Mouse (Mus musculus) left cerebral cortex, adult 11 months (tissue): ENCODE data around the gene Gpx4.

Experiments used
- DNase-seq: peaks from one replicate; pipeline ENCODE4 v3.0.0; 2022; ENCODE audit warnings: low spot score

Gene Gpx4

DNA sequence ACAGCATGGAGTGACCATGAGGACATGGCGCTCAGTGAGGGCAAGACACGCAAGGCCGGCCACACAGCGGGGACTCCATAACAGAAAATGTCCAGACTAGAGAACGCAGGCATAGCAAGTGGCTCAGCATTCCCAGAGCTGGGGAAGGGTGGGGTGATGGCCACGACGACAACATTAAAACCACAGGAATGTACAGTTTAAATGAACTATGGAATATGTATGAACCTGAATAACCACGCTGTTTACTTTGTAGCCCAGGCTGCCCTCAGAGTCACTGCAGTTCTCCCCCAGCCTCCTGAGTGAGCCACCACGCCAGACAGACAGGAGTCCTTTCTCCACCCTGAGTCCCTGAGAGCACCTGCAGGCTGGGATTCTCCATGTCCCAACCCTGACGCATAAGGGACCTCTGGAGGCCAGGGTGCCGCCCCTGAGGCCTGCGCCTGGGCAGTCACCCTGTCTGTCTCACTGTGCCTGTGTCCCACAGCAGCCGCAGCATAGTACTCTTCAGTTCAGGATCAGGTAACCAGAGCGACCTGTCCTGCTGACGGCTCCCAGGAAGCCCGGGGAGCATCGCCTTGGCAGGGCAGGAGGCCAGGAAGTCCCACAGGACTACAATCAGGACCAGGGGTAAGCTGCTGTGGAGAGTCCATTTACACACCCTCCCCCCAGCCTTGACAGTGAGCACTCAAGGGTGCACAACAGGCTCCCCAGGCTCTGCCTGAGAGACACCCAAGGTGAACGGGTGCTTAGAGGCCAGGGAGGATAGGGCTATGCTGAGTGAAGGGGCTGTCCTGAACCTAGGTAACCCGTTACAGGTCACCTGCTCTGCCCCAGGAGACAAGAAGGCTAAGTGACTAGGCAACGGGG is 25.9 kb downstream of the Gpx4 start:
- DNase-seq, result no peak

DNA sequence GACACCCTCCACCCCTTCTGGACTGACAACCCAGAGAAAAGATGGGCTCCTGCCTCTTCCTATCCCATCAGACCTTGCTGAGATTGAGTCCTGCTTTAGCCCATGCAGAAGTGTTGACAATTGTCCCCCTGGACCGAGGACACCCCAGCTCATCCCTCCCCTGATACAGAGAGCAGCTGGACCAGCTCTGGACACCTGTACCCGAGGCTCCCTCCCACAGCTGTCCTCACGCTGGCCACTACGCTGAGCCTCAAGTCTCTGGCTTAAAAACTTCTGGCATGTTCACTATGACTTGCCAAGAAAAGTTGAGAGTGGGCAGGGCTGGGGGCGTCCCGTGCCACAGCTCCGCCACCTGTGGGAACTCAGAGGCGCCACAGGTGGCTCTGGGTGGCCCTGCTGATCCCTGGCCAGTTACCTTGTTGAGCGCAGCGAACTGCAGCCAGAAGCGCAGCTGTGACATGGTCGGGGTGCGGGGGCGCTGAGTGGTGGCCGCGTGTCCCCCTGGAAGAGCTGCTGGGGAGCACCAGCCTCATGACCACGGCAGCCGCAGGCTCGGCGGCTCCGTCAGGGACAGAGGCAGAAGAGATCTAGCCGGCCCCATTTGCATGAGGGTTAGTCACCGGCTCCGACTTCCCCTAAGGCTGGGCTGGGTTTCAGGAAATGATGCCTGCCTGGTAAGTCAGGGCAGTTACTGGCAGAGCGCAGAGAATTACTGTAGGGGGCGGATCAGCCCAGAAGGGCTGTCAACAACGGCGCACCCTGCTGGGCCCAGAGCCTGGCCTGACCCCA is 28.0 kb downstream of the Gpx4 start:
- DNase-seq, result no peak

GRCm38 (mm10) chr10:80075924-80076323 is 29.0 kb downstream of the Gpx4 start:
- no peak for DNase-seq

DNA sequence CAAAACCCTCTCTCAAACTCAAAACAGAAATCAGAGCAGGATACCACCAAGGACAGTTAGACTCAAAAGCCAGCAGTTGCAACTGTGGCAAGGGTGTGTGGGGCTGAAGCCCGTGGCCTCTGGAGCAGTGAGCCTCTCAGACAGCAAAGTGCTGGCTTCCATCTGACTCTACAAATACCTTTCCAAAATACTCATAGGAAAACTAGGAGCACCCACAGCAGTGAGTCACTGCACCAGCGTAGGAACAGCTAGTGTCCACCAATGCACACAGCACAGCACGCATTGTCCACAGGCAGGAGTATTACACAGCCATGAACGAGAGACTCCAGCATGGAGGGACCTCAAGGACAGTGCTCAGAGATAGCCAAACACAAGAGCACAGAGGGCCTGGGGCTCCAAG is 29.4 kb downstream of the Gpx4 start:
- DNase-seq, result no peak

DNA sequence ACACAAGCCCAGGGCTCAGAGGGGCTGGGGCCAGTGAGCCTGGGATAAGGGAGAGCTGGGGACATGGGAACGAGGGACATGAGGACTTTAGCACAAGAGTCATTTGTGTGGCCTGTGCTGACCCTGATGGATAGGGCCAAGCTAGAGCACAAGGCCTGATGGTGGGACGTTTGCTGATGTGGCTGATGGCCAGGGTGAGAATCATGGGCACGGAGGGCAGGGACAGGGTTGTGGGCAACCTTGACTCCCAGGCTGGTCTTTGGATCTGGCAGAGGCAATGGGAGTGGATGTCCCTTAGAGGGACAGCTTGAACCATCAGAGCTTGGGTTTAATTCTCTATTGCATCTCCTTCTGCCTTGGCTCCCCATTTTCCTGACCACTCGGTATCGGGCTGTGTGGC is 30.3 kb downstream of the Gpx4 start:
- DNase-seq, result no peak

DNA sequence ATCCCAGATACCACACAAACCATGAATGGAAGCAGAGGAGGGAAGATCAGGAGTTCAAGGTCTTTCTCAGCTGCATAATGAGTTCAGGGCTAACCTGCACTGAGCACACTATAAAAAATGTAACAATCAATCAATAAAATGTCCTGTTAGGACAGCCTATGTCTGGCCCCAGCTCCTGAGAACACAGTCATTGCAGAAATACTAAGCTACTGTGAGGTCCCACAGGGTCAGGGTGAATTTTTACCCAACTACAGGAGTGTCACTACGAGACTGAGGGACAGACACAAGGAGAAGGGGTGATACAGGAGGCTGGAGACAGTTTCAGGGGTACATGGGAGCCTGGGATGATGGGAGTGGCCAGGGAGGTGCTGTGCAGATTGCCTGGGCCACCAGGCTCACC is 31.4 kb downstream of the Gpx4 start:
- no peak for DNase-seq

GRCm38 (mm10) chr10:80080396-80081070 is 33.6 kb downstream of the Gpx4 start:
- DNase-seq, result no peak

DNA sequence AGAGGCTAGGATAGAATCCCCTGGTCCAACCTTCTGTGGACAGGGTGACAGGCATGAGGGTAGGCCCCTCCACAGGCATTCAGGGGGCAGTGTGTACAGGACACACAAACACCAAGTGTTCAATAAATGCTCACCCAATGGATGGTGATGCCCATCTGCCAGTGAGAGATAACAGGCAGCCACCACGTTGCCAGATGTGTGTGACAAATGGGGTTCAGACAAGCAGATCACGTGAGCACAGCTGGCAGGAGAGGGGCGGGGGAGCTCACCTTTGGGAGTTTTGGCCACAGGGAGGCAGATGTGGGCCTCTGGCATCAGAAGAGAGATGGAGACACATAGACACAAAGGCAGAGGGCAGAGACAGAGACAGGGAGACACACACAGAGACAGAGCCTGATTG is 34.1 kb downstream of the Gpx4 start:
- DNase-seq, result no peak

- no peak for DNase-seq
These were observed 38.0 kb downstream of the Gpx4 start for GRCm38 (mm10) chr10:80084817-80085487.

DNA sequence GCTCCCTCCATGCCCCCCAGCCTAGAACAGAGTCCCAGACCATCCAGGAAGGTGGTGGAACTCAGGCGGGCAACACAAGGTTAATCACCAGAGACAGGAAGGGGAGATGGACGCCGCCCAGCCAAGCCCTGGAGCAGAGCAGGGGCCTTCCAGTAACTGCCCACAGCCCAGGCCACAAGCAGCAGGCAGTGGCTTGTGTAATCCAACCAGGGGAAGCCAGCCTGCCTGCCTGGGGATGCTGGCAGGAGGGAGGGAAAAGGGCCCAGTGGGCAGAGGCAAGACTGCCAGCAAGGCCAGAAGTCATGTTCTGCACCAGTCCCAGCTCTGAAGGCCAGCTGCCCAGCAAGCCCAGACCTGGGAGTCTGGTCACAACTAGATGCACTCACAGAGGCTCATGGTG is 39.9 kb downstream of the Gpx4 start:
- DNase-seq, result no peak

DNA sequence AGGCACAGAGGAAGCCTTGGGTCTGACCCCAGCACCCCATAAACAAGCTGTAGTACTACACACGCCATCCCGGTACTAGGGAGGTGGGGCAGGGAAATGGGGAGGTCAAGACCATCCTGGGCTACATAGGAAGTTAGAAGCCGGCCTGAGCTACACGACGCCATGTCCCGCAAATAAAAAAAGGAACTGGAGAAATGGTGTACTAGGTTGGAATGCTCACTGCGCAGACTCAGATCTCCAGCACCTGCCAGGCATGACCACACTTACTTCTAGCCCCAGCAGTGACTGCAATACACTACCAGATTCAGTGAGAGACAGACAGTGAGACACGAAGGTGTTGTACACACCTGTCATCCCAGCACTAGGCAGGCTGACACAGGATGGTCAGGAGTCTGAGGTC is 40.5 kb downstream of the Gpx4 start:
- DNase-seq, result no peak

GRCm38 (mm10) chr10:80089146-80089545 is 42.2 kb downstream of the Gpx4 start:
- DNase-seq, result no peak

- DNase-seq, result no peak
These were observed 44.6 kb downstream of the Gpx4 start for GRCm38 (mm10) chr10:80091527-80091926.

DNA sequence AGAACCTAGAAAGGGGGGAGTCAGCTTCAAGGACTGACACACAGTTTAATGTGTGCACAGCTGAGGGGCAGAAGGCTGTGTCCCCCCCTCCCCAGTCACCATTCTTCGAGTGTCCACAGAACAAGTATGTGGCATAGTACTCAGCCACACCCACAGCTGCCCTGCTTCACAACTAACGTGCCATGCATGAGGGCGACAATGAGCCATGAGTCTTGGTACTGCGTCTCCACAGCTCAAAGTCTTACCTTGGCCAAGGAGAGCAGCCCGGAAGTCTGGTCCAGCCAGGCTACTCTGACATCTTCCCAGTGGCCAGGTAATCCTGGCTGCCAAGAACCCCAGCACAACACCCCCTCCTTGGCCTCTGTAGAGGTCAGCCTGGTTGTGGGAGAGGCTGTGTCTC is 45.7 kb downstream of the Gpx4 start:
- no peak for DNase-seq

DNA sequence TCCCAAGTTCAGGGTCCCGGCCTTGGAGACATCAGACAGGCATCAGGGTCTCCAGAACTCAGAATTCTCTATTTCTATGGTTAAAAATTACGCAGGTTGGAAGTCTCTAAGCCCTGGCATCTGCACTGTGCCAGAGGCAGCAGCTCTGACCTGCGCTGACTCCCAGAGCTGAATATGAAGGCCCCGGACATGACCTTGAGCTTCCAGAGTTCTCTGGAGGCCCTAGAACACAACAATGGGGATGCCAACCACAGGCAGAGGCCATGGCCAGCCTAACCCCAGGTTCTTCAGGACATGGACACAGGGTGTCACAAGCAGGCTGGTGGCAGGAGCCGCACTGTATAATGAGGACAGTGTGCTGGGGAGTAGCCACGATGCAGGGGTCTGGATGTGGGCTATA is 47.1 kb downstream of the Gpx4 start:
- DNase-seq, result no peak

GRCm38 (mm10) chr10:80094684-80095083 is 47.7 kb downstream of the Gpx4 start:
- DNase-seq, result no peak

- no peak for DNase-seq
These were observed 48.6 kb downstream of the Gpx4 start for GRCm38 (mm10) chr10:80095547-80095946.

- no peak for DNase-seq
These were observed 50.3 kb downstream of the Gpx4 start for GRCm38 (mm10) chr10:80097275-80097674.

- no peak for DNase-seq
These were observed 51.7 kb downstream of the Gpx4 start for GRCm38 (mm10) chr10:80098630-80099029.

DNA sequence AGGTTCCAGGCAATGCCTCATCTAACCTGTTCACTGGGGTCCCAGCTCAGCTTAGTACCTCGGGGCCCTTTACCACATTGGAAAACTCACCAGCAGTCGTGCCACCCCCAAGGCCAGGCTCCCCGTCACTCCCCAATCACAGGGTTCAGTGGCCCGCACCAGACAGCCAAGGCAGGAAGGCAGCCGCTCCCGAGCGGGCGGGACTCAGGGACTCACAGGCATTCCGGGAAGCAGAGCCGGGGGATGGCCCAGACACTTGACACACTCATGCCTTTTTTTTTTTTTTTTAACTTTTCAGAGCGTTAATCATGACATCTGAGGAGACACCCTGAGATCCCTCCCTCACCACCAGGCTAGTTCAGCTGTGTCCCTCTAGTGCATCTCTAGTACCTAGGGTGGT is 54.0 kb downstream of the Gpx4 start:
- no peak for DNase-seq

GRCm38 (mm10) chr10:80102216-80102915 is 55.4 kb downstream of the Gpx4 start:
- DNase-seq, result peak; percentile 68

DNA sequence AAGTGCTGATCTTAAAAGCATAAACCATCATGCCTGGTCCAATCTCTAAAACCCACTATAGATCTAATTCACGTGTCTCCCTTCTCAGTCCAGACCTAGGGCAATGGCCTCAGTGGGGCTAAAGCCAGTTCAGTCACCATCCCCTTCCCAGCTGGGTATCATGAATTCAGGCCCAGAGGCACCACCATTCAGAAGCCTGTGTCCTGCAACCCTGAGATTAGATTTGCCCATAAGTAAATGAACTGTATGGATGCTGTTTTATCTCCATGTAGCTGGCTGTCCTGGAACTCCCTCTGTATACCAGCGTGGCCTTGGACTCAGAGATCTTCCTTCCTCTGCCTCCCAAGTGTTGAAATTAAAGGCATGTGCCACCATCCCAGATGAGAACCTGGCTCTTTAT is 56.1 kb downstream of the Gpx4 start:
- no peak for DNase-seq
